Mouse (Mus musculus) layer of hippocampus, postnatal 10 days (tissue): ENCODE data around the gene Fam214b. TPM values are rescaled to one million over a fixed set of nuclear protein-coding genes. Genes with fewer than 3 reads are reported as not detected.

Experiments used
- DNase-seq, 2 experiments: peaks; one replicate each; pipeline ENCODE4 v3.0.0; 2021; ENCODE audit warnings: low spot score in 2 of 2
- long read RNA-seq: library from polyadenylated mRNA; stranded (forward); transcript quantifications from one replicate; pipeline ENCODE4 v2.0.0, GENCODE M21; 2023
- total RNA-seq, 2 experiments: library from RNA; stranded (reverse); gene quantifications; 2 replicates each; pipeline ENCODE4 v1.2.3; 2021

The Fam214b gene
- 10 to 100 TPM; 38.5 to 39.2 TPM for total RNA-seq
- long read RNA-seq, transcript Fam214b-202 (9 exons, 3,107 nt): major isoform, 5 of 20 reads
- long read RNA-seq, partial matches to known transcripts: 7 of 20 reads
- long read RNA-seq, other reads (novel, unspliced or antisense): 4 of 20 reads

DNA sequence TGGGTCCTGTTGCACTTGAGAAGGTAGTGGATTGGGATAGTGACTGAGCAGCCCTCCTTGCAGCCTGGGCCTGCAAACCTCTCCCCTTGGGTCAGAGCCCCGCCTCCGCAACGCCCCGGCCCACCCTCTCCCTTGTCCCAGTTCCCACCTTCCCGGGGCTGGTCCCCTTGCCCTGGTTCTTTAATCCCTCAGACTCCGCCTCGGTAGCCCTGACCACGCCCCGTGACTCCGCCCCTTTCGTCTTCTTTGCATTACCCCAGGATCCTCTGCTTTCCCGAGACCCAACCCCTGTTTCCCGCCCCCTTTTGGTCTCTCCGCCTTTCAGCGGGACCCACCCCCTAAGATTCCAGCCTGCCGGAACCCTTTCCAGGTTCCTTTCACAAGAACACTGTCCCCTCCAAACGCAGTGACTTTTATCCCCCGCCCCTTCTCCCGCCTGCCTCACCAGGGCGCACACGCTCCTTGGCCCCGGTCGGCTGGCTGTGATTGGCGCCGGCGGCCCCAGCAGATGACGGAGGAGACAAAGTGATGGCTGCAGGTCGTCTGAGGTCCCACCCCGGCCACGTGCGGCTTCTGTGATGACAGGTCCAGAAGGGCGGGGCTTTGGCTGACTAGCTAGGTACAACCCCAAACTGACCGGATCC is at the start of gene Fam214b:
Gene Fam214b, minus strand, starts transcription at position 562 of the 644 bp plus-strand sequence.
- peak; percentile 95 to 96 for DNase-seq

DNA sequence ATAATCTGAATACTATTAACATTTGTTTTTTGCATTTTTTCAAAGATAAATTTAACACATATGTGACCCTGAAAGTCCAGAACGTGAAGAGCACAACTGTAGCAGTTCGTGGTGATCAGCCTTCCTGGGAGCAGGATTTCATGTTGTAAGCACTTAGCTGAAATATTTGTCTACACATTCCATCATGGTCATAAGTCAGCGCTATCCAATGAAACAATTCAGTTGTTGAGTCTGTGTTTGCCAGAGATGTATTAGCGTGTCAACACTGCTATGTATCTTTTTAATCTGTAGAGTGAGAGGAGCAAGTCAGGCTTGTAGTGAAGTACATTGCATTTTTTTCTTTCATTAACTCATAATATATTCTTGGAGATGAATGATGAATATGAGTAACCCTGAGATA is 45.2 kb upstream of the Fam214b start:
- no peak for DNase-seq

DNA sequence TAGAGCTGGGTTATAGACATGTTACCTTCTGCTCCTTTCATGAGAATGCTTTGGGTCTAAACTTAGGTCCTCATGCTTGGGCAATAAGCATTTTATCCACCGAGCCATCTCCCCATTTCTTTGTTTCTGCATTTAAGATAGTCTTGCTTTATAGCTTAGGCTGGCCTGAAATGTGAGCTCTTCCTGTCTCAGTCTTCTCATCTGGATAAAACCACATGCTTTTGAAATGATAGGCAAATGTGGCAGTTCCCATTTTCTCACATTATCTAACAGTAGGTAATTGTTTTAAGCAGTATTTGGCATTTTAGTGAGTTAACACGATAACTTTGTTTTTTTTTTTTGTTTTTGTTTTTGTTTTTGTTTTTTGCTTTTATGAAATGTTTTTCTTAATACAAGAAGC is 43.9 kb upstream of the Fam214b start:
- DNase-seq: no peak

DNA sequence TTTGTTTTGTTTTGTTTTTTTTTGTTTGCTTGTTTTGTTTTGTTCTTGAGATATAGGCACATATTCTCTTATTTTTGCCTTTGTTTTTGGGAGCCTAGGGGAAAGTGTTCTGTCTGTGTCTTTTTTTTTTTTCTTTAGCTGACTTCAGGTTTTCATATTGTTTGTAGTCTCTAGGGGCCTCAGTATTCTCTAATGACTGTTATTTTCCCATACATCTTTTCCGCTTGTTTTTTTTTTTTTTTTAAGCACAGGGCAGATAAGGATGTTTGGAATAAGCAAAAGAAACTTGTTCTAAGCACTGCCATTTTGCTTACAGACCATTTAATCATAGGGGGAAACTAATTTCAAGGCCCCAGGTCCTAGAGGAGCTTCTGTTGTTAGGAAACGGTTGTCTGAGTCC is 36.4 kb upstream of the Fam214b start:
- DNase-seq: no peak

DNA sequence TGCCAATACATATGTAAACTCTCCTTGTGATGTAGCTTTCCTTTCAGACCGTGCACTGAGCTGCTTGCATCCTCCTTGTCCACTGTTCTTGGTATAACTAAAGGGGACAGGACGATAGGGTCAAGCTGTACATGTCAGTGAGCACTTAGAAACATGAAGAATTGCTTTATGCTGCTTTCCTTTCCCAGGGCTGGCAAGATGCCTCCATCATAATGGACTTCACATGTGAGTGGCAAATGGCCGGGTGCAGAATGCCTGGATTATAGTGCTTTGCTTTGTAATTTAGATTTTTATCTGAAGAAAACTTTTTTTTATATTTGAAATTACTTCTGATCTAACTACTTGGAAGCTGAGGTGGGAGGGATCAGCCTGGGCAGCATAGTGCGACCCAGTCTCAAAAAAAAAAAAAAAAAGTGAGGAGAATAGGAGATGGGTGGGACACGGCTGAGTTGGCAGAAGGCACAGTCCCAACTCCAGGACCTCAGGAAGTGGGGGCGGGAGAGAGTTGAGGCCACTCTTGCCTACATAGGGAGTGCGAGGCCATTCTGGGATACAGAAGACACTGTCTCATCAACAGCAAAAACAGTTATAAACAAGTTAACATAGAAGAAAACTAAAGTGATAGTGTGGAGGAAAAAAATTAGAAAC is 32.2 kb upstream of the Fam214b start:
- no peak for DNase-seq

DNA sequence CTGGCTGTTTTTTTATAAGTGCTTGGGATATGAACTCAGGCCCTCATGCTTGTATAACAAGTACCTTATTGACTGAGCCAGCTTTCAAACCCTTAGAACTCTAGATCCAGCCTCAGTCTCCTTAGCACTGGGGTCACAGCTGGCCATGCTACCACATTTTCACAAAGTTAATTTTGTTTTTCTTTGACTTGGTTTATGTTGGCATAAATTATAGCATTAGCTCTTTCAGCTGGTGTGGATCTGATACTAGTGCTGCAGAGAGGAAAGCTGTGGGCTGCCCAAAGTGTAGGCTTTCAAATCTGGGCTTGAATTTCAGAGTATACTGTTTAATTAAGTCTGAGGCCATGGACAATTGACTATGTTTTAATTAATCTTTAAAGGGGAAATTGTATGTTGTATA is 28.9 kb upstream of the Fam214b start:
- no peak for DNase-seq

DNA sequence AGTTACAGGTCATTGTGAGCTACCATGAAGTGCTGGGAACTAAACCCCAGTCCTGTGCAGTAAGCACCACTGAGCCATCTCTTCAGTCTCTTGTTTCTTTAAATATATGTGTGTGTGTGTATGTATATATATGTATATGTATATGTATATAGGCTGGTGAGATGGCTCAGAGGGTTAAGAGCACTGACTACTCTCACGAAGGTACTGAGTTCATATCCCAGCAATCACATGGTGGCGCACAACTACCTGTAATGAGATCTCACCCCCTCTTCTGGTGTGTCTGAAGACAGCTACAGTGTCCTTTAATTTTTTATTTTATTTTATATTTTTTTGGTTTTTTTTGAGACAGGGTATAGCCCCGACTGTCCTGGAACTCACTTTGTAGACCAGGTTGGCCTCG is 19.5 kb upstream of the Fam214b start:
- no peak for DNase-seq

DNA sequence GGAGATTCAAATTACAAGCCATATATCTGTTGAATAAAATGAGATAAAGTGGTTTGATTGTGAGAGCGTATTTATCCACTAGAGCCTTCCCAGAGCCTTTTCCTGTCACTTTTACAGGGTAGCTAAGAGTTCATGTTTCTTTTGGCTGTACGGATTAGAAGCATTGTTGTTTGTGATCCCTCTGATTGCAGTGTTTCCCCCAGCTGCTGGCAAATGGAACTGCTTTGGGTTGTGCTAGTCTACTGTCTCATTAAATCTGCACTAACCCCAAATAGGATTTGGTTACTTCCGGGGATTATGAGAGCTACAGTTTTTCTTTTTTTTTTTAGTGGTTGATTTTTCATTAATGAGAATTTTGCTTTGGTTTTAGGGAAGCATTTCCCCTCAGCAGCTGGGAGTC is 14.3 kb upstream of the Fam214b start:
- DNase-seq: no peak

DNA sequence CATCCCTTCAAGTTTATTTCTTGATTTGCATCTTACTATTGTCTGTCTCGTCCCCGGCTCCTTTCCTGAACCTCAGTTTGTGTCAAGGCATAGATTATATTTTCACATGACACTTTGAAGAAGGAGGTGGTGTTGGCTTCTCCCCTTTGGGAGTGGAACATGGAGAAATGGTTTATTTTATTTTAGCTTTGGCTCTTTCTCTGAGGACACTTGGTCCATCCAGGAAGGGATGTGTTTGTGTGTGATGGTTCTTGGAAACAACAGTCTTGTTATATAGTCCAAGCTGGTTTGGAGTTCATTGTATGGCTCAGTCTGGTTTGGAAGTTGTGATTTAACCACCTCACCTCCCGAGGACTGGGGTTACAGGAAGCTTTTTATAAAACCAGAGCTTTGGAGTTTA is 13.7 kb upstream of the Fam214b start:
- DNase-seq: no peak

DNA sequence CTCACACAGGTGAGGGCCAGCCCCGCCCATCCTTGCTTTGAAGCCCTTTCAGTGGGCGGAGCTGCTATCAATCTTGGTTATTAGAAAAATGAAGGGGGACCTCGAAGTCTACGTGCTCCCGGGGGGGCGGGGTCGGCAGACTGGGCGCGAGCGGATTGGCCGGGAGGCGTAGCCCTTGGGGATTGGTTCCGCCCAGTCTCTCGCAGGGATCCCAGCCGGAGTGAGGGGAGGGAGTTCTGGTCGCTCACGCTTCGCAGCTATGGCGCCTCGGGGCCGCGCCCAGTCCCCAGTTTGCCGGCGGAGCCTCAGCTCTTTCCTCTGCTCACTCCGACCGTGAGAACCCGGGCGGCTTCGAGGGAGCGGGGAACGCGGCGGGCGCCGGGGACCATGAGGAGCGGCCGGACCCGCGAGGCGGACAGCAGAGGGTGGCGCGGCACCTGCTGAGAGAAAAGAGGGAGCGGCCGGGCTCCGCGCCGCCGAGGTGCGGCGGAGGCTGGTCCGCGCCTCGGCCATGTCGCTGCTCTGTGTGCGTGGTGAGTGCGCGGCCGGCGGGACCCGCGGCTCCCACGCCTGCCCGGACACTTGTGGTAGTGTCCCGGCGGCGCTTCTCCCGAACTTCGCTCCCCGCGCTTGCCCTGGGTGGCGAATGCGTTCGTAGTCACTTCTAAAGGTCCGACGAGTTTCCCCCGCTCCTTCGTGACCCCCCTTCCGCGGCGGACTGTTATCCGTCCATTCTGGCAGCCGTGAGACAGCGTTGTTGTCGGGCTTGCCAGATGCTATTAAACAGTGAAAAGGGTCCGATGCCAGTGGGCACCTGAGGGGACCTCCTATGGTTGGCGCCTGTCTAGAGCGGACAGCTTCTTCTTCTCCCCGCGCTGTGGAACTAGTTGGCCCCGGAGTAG is 13.0 kb upstream of the Fam214b start, which contains the start of gene Unc13b:
Gene Unc13b, plus strand, starts transcription at position 201 of the 902 bp plus-strand sequence.
- peak; percentile 90 to 94 for DNase-seq

DNA sequence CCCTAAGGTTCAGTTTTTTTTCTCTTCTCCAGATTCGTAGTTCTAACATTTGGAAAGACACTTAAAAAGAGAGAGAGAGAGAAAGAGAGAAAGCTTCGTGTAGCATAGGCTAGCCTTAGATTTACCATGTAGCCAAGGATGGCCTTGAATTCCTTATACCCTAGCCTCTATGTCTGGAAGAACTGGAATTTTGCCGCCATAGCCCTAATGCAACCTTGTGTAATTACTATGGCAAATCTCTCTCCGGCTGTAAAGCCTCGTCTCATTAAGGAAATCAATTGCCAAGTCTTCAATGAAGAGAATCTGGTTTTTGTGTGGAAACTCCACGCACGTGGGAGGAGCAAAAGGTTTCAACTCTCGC is 12.4 kb upstream of the Fam214b start:
- DNase-seq: no peak

DNA sequence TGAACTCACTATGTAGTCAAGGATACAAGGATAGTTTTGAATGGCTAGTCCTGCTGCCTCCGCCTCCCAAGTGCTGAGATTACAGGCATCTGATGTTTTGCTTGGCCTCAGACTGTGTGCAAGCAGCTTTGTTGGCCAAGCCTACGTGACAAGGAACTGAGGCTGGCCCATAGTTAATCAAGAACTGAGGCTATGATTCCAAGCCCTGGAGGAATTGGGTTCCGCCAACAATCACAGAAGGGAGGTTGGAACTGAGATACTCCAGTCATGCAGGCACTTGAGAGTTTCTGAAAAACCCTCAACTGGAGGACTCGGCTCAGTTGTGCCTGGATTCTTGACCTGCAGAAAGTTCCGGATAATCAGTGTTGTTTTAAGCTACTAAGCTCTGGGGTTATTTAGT is 11.6 kb upstream of the Fam214b start:
- no peak for DNase-seq

DNA sequence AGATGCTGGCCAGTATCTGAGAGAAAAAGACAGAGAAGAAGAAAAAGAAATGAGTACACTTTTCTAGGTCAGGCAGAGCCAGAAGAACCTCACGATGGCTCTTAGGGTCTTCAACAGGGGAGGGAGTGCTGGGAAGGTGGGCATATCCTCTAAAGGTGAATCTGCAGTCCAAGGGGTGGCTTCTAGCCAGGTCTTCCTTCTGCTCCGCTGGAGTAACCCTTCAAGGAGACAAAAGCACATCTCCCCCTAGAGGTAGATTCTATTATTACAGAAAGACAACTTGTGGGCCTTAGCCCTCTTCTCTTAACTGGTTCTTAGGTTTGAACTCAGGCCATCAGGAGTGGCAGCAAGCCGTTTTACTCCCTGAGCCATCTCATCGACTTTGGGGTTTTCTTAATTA is 6.6 kb upstream of the Fam214b start:
- no peak for DNase-seq

DNA sequence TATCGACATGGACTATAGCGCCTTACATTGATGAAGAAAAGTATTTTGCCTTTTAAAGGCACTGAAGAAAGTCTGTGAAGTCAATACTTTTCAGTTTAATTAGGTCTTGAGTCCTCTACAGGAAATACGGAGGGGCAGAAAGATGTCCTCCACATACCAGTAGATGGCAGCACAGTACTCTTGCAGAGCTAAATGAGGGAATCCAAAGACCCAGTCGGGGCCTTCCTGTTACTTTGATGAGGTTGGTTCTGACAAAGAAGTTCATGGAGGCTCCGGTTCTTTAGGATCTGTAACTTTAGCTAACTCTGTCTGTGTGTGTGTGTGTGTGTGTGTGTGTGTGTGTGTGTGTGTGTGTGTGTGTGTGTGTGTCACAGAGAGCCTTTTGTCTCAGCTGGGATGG is 1.2 kb upstream of the Fam214b start:
- peak; percentile 71 to 79 for DNase-seq

DNA sequence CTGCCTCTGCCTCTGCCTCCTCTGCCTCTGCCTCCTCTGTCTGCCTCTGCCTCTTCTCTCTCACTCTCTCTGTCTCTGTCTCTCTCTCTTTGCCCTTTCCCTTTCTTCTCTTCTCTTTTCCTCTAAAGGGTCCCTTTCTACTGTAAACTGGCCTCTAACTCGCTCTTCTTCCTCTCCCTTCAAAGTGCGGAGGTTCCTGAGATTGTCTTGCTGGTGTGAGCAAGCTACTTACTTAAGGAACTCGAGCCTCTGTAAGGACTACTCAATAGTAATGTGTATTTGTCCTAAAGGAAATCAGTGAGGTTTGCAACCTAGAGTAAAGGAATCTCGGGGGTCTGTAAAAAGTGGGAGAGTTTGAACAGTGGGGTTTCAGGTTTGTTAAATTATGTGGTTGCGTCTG is 587 bp upstream of the Fam214b start:
- no peak for DNase-seq

DNA sequence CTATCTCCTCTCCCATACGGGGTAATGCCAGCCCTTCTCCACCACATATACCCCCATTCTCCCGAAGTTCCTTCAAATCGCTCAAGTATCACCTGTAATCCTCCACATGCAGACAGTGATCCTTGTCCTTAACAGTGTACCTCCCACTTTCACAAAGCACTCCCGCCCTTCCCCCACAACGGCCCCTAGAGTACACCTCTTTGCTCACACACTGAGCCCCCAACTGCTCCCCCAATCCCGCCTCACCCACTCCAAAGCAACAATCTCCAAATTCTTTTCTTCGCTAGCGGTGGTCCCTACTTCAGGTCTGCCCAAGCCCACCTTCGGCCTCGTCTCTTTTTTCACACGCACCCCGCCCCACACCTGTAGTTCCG is 748 bp downstream of the Fam214b start:
- DNase-seq: peak in 1 of 2 experiments; percentile 44

DNA sequence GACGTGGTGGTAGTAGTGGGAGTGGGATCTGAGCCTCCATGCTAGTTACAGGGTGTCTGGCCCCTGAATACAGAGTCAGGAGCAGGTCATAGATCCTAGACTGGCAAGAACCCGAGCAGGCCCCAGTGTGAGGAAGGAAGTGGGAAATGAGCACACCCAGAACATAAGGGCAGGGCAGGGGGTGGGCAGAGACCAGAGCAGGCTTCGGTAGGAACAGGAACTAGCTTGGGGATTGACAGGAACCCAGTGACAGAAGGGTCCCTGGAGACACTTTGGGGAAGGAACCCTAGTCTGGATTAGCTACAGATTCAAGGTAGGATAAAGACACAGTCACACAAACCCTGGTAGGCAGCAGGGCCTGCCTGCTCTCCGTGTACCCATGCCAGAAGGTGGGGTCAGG is 1.3 kb downstream of the Fam214b start:
- DNase-seq: no peak

DNA sequence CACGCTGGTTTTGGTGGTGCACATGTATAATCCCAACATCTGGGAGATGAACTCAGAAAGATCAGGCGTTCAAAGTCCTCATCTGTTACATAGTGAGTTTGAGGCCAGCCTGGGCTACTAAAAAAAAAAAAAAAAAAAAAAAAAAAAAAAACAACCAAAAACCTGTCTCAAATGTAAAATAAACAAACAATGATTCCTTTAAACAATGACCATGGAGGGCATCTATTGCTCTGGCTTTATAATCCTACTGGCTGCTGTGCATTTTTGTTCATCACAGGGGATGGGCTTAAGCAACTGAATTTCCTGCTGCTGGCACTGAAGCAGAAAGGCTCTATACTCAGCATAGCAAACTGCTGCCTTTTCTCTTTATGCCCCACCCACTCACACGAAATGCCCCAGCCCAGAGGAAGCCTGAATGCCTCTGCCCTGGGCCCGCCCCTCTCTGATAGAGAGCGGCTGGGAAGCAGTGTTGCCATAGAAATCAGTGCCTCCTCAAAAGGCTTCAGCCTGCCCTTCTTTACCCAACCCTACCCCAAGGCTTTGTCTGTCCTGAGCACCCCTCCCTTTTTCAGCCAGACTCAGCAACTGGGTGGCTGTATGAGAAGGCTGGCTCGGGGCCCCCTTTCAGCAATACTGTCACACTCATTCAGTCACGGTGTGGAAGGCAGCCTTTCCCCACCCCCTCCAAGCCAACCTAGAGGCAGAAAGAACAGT is 2.2 kb downstream of the Fam214b start:
- DNase-seq: peak; percentile 48 to 64

DNA sequence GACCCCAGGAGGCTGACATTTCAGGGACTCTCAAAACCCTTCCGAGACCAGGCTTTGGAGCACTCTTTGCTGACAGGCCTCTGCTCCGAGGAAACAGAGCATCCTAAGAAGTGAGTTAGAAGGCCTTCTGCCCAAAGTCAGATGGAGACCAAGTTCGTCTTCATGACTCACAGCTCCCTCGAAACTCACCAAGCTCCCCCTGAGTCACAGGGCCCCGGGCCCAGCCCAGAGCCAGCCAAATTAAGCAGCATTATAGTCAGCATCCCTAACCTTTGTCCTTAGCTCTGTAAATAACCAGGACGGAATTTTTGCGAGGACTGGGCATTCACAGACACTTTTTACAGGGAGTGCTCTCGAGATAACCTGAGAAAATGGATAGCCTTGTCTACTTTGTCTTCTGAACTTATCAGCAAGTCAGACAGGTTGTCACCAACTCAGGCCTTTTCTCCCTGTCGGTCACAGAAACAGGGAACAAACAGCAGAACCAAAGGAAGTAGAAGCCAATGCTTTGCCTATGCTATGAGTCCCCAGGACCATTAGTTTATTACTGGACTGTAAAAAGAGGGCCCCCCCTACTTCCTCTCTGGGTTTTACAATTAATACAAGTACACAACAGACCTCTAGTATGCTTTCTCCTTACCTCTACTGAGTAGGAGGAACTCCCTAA is 5.0 kb downstream of the Fam214b start:
- no peak for DNase-seq

DNA sequence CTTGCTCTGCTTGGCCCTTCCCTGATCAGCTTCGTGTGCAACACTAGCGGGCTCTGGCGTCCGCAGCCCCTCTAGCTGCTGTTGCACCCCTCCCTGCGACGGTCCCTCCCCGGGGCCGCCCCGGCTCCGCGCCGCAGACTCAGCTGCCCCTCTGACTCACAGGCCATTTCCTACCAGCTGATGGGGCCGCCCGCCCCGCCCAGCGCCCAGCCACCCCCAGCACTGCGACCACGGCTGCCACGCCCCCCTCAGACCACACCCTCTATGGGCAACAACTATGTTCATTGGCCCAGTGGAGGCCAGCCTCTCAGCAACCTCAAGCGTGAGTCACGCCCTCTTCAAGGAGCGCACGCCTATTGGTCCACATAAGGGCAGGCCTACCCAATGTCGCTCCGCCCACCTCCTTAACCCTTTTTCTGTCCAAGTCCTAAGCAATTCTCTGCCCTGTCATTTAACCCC is 5.9 kb downstream of the Fam214b start:
- DNase-seq: peak; percentile 88 to 93

DNA sequence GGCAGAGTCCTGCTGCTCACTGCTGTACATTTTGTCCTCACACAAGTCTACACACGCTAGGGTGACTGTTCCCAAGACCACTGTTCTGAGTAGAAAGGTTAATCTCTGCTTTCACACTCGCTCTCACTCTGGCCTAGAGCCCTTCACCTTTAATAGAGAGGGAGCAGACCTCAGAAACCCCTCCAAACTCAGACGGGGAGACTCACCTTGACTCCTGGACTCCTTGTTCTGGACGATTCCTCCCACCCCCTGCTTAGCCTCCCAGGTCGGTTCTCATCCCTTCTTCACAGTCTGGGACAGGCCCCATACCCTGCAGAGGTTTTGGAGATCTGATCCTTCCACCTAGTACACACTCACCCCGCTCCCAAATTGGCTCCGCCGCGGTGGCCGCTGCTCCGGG is 6.4 kb downstream of the Fam214b start:
- peak in 1 of 2 experiments; percentile 31 for DNase-seq
